ENCODE assay signal across 10 mouse cellular contexts in the genomic region with DNA sequence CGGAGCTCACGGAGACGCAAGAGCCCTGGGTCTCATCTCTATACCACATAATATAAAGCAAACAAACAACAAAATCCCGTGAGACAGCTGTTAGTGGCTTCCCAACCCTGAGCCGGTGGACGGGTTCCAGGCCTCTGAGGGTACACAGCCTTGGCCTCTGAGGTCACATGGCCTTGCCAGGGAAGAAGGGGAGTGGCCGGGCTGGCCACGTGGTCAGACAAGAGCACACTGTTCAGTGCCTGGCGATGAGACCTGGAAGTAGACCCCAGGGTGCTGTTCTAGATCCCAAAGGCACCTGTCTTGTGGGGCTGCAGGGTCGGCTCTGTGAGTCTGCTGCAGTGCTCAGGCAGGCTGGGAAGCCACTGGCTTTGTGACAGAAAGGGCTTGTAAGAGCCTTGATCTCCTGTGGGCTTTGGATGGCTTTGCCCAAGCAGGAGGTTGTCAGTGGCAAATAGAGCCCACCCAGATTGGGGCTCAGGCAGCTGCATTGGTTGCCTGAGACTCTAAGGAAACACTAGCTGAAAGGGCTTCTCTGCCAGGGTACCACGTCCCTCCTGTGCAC. TPM values are rescaled to one million over a fixed set of nuclear protein-coding genes. Genes with fewer than 3 reads are reported as not detected.
DNase-seq lines count a peak whose midpoint lies in the region; ATAC-seq and TF ChIP-seq lines count a peak whose summit lies in the region.
"Had no signal": no experiment of that assay in that cellular context is flagged by ENCODE, and none has a peak within 500 bp of the region (broad histone marks: within the 10 kb centered on the region; RNA-seq: fewer than 3 reads in every experiment).

No protein-coding gene starts in this region.

- peak; percentile 55 for DNase-seq in liver, adult 2 months (ENCODE audit: extremely low read depth, low read depth, low spot score)
- DNase-seq in liver (no peak), 416B (ENCODE audit: low read depth) (peak; percentile 65), CH12.LX (ENCODE audit: extremely low read depth) (no peak)
- peak; percentile 39 for DNase-seq in embryonic facial prominence, embryonic 14.5 days (ENCODE audit: low spot score)
- DNase-seq in frontal cortex, postnatal 14 days (ENCODE audit: low spot score in 2 of 2) = no peak
- DNase-seq in cerebellum, adult 11 months = no peak
- DNase-seq: kidney, postnatal 10 days; layer of hippocampus, adult 9-11 months; lung, embryonic 14.5 days had no signal

- H3K9ac ChIP-seq in liver, adult 2 months (ENCODE audit: low read depth, low read length) = no peak overlapping the region
- H3K9ac ChIP-seq in CH12.LX (ENCODE audit: insufficient read depth, low read depth) = no peak overlapping the region
- no peak overlapping the region for H3K9ac ChIP-seq in embryonic facial prominence, embryonic 14.5 days (ENCODE audit: low read depth, low read length)
- H3K9ac ChIP-seq: lung, embryonic 14.5 days had no signal

- no peaks in the 10 kb centered on the region for H3K36me3 ChIP-seq in liver, adult 2 months (ENCODE audit: control insufficient read depth, insufficient read depth, low read length)
- H3K36me3 ChIP-seq in CH12.LX (replicated peaks in 1 of 2; ENCODE audit: control insufficient read depth in 1 of 2, insufficient read depth in 1 of 2, low read length in 1 of 2) = no peaks in the 10 kb centered on the region
- H3K36me3 ChIP-seq in embryonic facial prominence, embryonic 14.5 days (ENCODE audit: control insufficient read depth, insufficient read depth, low read length) = no peaks in the 10 kb centered on the region

- WGBS in liver, adult 2 months = 49% methylated on average over 11 of the region's 11 CpGs
- WGBS in embryonic facial prominence, embryonic 14.5 days = 53% methylated on average over 11 of the region's 11 CpGs

- H3K4me3 ChIP-seq in liver, adult 2 months (ENCODE audit: insufficient read depth, low read depth, low read length) = no peak overlapping the region
- no peak overlapping the region for H3K4me3 ChIP-seq in CH12.LX (replicated peaks in 1 of 3; ENCODE audit: low read depth in 2 of 3, low read length in 2 of 3, poor library complexity in 1 of 3)
- no peak overlapping the region for H3K4me3 ChIP-seq in embryonic facial prominence, embryonic 14.5 days (ENCODE audit: low read depth, low read length)

- no peak overlapping the region for H3K27ac ChIP-seq in liver, adult 2 months (replicated peaks; ENCODE audit: insufficient read depth, low read depth, low read length)
- H3K27ac ChIP-seq in CH12.LX (ENCODE audit: insufficient read depth, low read depth) = no peak overlapping the region
- no peak overlapping the region for H3K27ac ChIP-seq in embryonic facial prominence, embryonic 14.5 days (replicated peaks; ENCODE audit: low read depth, low read length)

- 0 out of 2 replicates have a peak, but pooled peaks have one; percentile 5 for ATAC-seq in embryonic facial prominence, embryonic 14.5 days (ENCODE audit: low read depth)

- TF ChIP-seq RAD21 in CH12.LX (IDR thresholded peaks at IDR 0.05; ENCODE audit: low read depth, low read length) = no peak

- TF ChIP-seq CTCF in liver, adult 2 months (IDR thresholded peaks at IDR 0.05; ENCODE audit: low read depth, low read length) = no peak
- no peak for TF ChIP-seq CTCF in CH12.LX (conservative IDR thresholded peaks at IDR 0.05 in 1 of 2, IDR thresholded peaks at IDR 0.05 in 1 of 2; ENCODE audit: low read depth in 2 of 2, low read length in 2 of 2)

- no peaks in the 10 kb centered on the region for H3K9me3 ChIP-seq in CH12.LX (replicated peaks; ENCODE audit: low read length)
- no peaks in the 10 kb centered on the region for H3K9me3 ChIP-seq in embryonic facial prominence, embryonic 14.5 days (ENCODE audit: control insufficient read depth, low read length)

- in situ Hi-C loops in CH12.LX (cut with MboI; ENCODE audit: low pct_ligation_motif_present, low pct_unique_long_range_greater_than_20kb, low sequenced_read_pairs) = no loop called here

- no peak for TF ChIP-seq POLR2A in liver, adult 2 months (IDR thresholded peaks at IDR 0.05; ENCODE audit: extremely low read depth, insufficient read depth, low read length)
- TF ChIP-seq POLR2A in CH12.LX (IDR thresholded peaks at IDR 0.05; ENCODE audit: low read depth, low read length) = no peak

- peaks cover 3% of the 10 kb centered on the region for H3K4me1 ChIP-seq in liver, adult 2 months (ENCODE audit: control insufficient read depth, insufficient read depth, low read length)
- peaks cover 10 to 67% of the 10 kb centered on the region in 2 experiments for H3K4me1 ChIP-seq in CH12.LX (ENCODE audit: control insufficient read depth in 1 of 2, insufficient read depth in 2 of 2)
- H3K4me1 ChIP-seq in embryonic facial prominence, embryonic 14.5 days (ENCODE audit: control insufficient read depth, insufficient read depth, low read length) = no peaks in the 10 kb centered on the region; the same call in 1 of the 2 replicates

- no peak for TF ChIP-seq EP300 in CH12.LX (IDR thresholded peaks at IDR 0.05; ENCODE audit: low read length)

- H3K27me3 ChIP-seq in liver, adult 2 months (ENCODE audit: control insufficient read depth, insufficient read depth, low read length) = no peaks in the 10 kb centered on the region
- H3K27me3 ChIP-seq in CH12.LX (replicated peaks) = no peaks in the 10 kb centered on the region
- H3K27me3 ChIP-seq in embryonic facial prominence, embryonic 14.5 days (replicated peaks; ENCODE audit: control insufficient read depth, insufficient read depth, low read length) = no peaks in the 10 kb centered on the region

- no peaks in the 10 kb centered on the region for H3K79me2 ChIP-seq in liver, adult 2 months (ENCODE audit: control insufficient read depth, insufficient read depth, low read length)
- no peaks in the 10 kb centered on the region for H3K79me2 ChIP-seq in CH12.LX (replicated peaks; ENCODE audit: control insufficient read depth, extremely low read depth, insufficient read depth, poor library complexity, severe bottlenecking)

- dilution Hi-C loops in CH12.LX (cut with MboI; ENCODE audit: extremely low pct_ligation_motif_present, extremely low pct_unique_long_range_greater_than_20kb, low sequenced_read_pairs) = no loop called here

- H3K4me2 ChIP-seq in CH12.LX (ENCODE audit: insufficient read depth, low read depth, poor library complexity, severe bottlenecking) = no peak overlapping the region
- no peak overlapping the region for H3K4me2 ChIP-seq in embryonic facial prominence, embryonic 14.5 days (ENCODE audit: low read depth, low read length)
- H3K4me2 ChIP-seq: lung, embryonic 14.5 days had no signal

TF ChIP-seq in CH12.LX, 34 proteins besides CTCF, POLR2A, EP300 and RAD21:
- TF ChIP-seq TBP (conservative IDR thresholded peaks at IDR 0.05; ENCODE audit: low read depth, low read length) (no peak), NELFE (IDR thresholded peaks at IDR 0.05; ENCODE audit: low read depth, low read length) (no peak), USF2 (conservative IDR thresholded peaks at IDR 0.05; ENCODE audit: low read depth, low read length) (peak; percentile 49), MXI1 (IDR thresholded peaks at IDR 0.05; ENCODE audit: low read depth, low read length) (0 out of 2 replicates have a peak, but pooled peaks have one; percentile 37), POLR2AphosphoS2 (IDR thresholded peaks at IDR 0.05; ENCODE audit: low read depth, low read length) (no peak), ZKSCAN1 (IDR thresholded peaks at IDR 0.05; ENCODE audit: borderline replicate concordance, low read depth, low read length) (no peak), E2F4 (IDR thresholded peaks at IDR 0.05; ENCODE audit: insufficient replicate concordance, low read depth, low read length) (no peak), GABPA (IDR thresholded peaks at IDR 0.05; ENCODE audit: insufficient replicate concordance, low read depth, low read length) (no peak), CHD2 (IDR thresholded peaks at IDR 0.05; ENCODE audit: low read length) (no peak; the same call in 1 of the 2 replicates), SMC3 (IDR thresholded peaks at IDR 0.05; ENCODE audit: low read depth, low read length) (no peak), HCFC1 (IDR thresholded peaks at IDR 0.05; ENCODE audit: low read depth, low read length) (no peak), JUND (conservative IDR thresholded peaks at IDR 0.05; ENCODE audit: low read depth, low read length) (no peak), MAX (IDR thresholded peaks at IDR 0.05; ENCODE audit: low read length) (peak; percentile 65; the same call in 1 of the 2 replicates), USF1 (IDR thresholded peaks at IDR 0.05; ENCODE audit: low read depth, low read length) (peak; percentile 69), BHLHE40 (IDR thresholded peaks at IDR 0.05; ENCODE audit: low read depth, low read length) (no peak), ETS1 (conservative IDR thresholded peaks at IDR 0.05; ENCODE audit: low read depth, low read length) (no peak), UBTF (IDR thresholded peaks at IDR 0.05; ENCODE audit: low read depth, low read length) (no peak), MYC (IDR thresholded peaks at IDR 0.05; ENCODE audit: low read depth, low read length) (no peak), SIN3A (IDR thresholded peaks at IDR 0.05; ENCODE audit: low read length) (no peak), MAZ (IDR thresholded peaks at IDR 0.05; ENCODE audit: low read depth, low read length) (no peak), RCOR1 (conservative IDR thresholded peaks at IDR 0.05; ENCODE audit: low read depth, low read length) (no peak)

RNA-seq across cellular contexts. Expression of a gene that starts 35.8 kb away (rescaled TPM):
- 0.74 and 1.1 TPM in 2 replicates for total RNA-seq in liver, adult 2 months (2014; rRNA removed)
- polyA plus RNA-seq in liver, adult 2 months (2012; rRNA removed) = 1.2 and 2.4 TPM in 2 replicates
- total RNA-seq in CH12.LX (2012; rRNA removed) (0.38 and 0.64 TPM in 2 replicates), CH12.LX (2014; rRNA removed) (0.24 and 0.27 TPM in 2 replicates)
- polyA plus RNA-seq in CH12.LX (2012; ENCODE audit: insufficient read length, low read depth) = 0.65 and 1.0 TPM in 2 replicates
- 22.8 and 24.7 TPM in 2 replicates for polyA plus RNA-seq in embryonic facial prominence, embryonic 14.5 days (2014; fragmentation: Nextera tagmentation; extraction: Ambion mirVana)

RNA-seq across cellular contexts. Expression of a gene that starts 52.5 kb away (rescaled TPM):
- 50.9 and 55.1 TPM in 2 replicates for total RNA-seq in liver, adult 2 months (2014; rRNA removed)
- 80.1 and 96.7 TPM in 2 replicates for polyA plus RNA-seq in liver, adult 2 months (2012; rRNA removed)
- total RNA-seq in CH12.LX (2012; rRNA removed) = 16.2 and 19.5 TPM in 2 replicates
- 27.8 and 34.0 TPM in 2 replicates for total RNA-seq in CH12.LX (2014; rRNA removed)
- polyA plus RNA-seq in CH12.LX (2012; ENCODE audit: insufficient read length, low read depth) = 33.2 and 36.5 TPM in 2 replicates
- polyA plus RNA-seq in embryonic facial prominence, embryonic 14.5 days (2014; fragmentation: Nextera tagmentation; extraction: Ambion mirVana) = 126 and 137 TPM in 2 replicates

Comparison
In these comparisons a context has a peak if more than half of its experiments do, and no peak if none do; other contexts are left out.
1. DNase-seq: peak in liver, adult 2 months (single experiment), 416B (single experiment) and embryonic facial prominence, embryonic 14.5 days (single experiment); none in liver (single experiment), CH12.LX (single experiment), frontal cortex, postnatal 14 days (0 of 2) and cerebellum, adult 11 months (single experiment).